Mouse (Mus musculus) gastrocnemius, postnatal 25 days (tissue): Measurements from ENCODE around the gene Ramac. TPM values are rescaled to one million over a fixed set of nuclear protein-coding genes. Genes with fewer than 3 reads are reported as not detected.

ENCODE experiments used
- DNase-seq: peaks from one replicate; pipeline ENCODE4 v3.0.0; 2022
- total RNA-seq, 2 experiments: library from RNA; stranded (reverse); gene quantifications; 1 replicate in 1 of 2; 2 replicates in 1 of 2; pipeline ENCODE4 v1.2.3; 2021

Ramac gene
- total RNA-seq, 2 experiments from 2014 or later, result 19.1 to 20.7 TPM

- no peak for DNase-seq
Observed at GRCm38 (mm10) chr7:81777667-81778218, 15.0 kb downstream of the Ramac start.

GRCm38 (mm10) chr7:81788536-81788935 lies 25.8 kb downstream of the Ramac start:
- DNase-seq, result no peak

- peak; percentile 74 for DNase-seq
Observed at GRCm38 (mm10) chr7:81789095-81789757, 26.5 kb downstream of the Ramac start, which contains the start of gene 3110040N11Rik. 3110040N11Rik (minus strand) TSS chr7:81789478.

- DNase-seq, result no peak
Observed at GRCm38 (mm10) chr7:81806067-81806466, 43.3 kb downstream of the Ramac start.

Other genes starting within 250 kb of the Ramac start
- gene Fsd2, start 196.0 kb upstream of the Ramac start, total RNA-seq, result 100 to 1,000 TPM; 240 to 314 TPM
- 1 to 10 TPM; 5.8 to 6.5 TPM for gene Whamm, start 191.7 kb upstream of the Ramac start, total RNA-seq
- 10 to 100 TPM; 38.5 to 70.4 TPM for gene Homer2, start 55.4 kb upstream of the Ramac start, total RNA-seq
- gene 3110040N11Rik, start 26.6 kb downstream of the Ramac start, total RNA-seq, result 10 to 100 TPM; 13.3 to 16.9 TPM
- gene Btbd1, start 66.5 kb downstream of the Ramac start, total RNA-seq, result 100 to 1,000 TPM; 147 to 165 TPM
- gene Gm10160, start 92.9 kb downstream of the Ramac start, total RNA-seq, result not detected
- 10 to 100 TPM; 23.5 to 30.1 TPM for gene Tm6sf1, start 96.1 kb downstream of the Ramac start, total RNA-seq
- 1 to 10 TPM; 2.3 TPM for gene Hdgfl3, start 171.5 kb downstream of the Ramac start, total RNA-seq
- gene Bnc1, start 229.4 kb downstream of the Ramac start, total RNA-seq, result under 1 TPM in 1 of 2 experiments, not detected in 1; 0.05 TPM